Mouse (Mus musculus): ENCODE data around the gene Nipa1. TPM values are rescaled to one million over a fixed set of nuclear protein-coding genes. Genes with fewer than 3 reads are reported as not detected.

Nipa1 gene
- total RNA-seq, 2 experiments from 2014 or later, result 2.1 TPM

GRCm38 (mm10) chr7:55928649-55929048, 91.1 kb downstream of the Nipa1 start:
- DNase-seq, result no peak

Other genes starting within 250 kb of the Nipa1 start
- gene Tubgcp5, start 225.8 kb downstream of the Nipa1 start, total RNA-seq (2021), result 1 to 10 TPM; 7.2 to 8.9 TPM
- gene Cyfip1, start 178.2 kb downstream of the Nipa1 start, total RNA-seq (2021), result 10 to 100 TPM; 21.0 to 22.3 TPM
- gene Nipa2, start 57.5 kb downstream of the Nipa1 start, total RNA-seq (2021), result 10 to 100 TPM; 33.0 to 34.7 TPM
- 10 to 100 TPM; 34.0 to 35.6 TPM for gene Herc2, start 30.2 kb upstream of the Nipa1 start, total RNA-seq (2021)
- gene Oca2, start 219.8 kb upstream of the Nipa1 start, total RNA-seq (2021), result not detected

All from gastrocnemius, postnatal 25 days (tissue).